ENCODE assay signal across 8 mouse cellular contexts in the genomic region with DNA sequence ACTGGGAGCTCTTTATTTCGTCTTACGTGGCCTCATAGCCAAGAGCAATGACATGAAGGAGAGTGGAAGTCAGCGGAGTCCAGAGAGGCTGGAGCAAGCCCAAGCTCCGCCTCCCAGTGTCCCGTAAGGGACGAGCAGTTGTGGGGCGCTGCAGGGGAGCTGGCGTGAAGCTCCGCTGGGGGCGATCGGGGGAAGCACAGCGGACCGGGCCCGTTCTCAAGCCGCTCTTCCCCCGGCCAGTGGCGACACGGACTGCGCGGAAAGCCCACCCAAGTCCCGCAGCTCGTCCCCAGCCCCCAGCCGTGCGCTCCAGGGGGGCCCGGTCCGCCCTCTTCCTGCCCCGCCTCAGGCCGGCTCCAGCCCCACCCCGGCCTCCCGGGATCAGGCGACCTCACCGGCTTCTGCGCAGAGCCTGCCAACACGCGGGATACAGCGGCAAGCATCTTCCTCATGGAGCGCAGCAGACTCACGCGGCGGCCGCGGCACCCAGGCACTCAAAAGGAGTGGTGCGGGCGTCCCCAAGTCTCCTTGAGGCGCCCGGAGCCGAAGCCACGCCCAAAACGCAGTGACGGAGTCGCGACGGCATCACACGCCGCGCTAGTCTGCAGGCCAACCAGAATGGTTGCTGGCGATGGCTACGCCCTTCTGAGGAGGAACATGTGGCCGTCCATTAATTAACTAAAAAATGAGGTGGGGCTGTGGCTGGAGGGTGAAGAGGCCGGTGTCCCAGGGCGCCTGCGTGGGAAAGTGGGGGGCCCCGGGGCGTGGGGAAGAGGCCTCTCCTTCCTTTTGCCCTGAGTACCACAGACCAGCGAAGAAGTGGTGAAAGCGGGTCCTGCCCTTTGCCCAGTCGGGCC. TPM values are rescaled to one million over a fixed set of nuclear protein-coding genes. Genes with fewer than 3 reads are reported as not detected.
DNase-seq lines count a peak whose midpoint lies in the region; ATAC-seq lines count a peak whose summit lies in the region.

TSS of gene Pdha1 (minus strand) at position 553 of the 857 bp plus-strand sequence.

- WGBS in embryonic facial prominence, embryonic 14.5 days = 25% methylated on average over 23 of the region's 67 CpGs
- WGBS in kidney, embryonic 14.5 days = 25% methylated on average over 50 of the region's 67 CpGs
- WGBS in limb, embryonic 15.5 days = 24% methylated on average over 62 of the region's 67 CpGs

- H3K9ac ChIP-seq in embryonic facial prominence, embryonic 14.5 days (ENCODE audit: low read depth, low read length) = peak within 1 kb of the TSS; percentile 82
- peak within 1 kb of the TSS; percentile 70 for H3K9ac ChIP-seq in kidney, embryonic 14.5 days (ENCODE audit: low read depth, low read length)
- H3K9ac ChIP-seq in limb, embryonic 15.5 days = peak within 1 kb of the TSS; percentile 57

- H3K9me3 ChIP-seq in embryonic facial prominence, embryonic 14.5 days (ENCODE audit: control insufficient read depth, low read length) = no peaks in the 10 kb centered on the region
- no peaks in the 10 kb centered on the region for H3K9me3 ChIP-seq in kidney, embryonic 14.5 days (ENCODE audit: control insufficient read depth, low read length)
- H3K9me3 ChIP-seq in limb, embryonic 15.5 days = no peaks in the 10 kb centered on the region

- peak; percentile 98 for ATAC-seq in embryonic facial prominence, embryonic 14.5 days (ENCODE audit: low read depth)
- peak; percentile 97 for ATAC-seq in kidney, embryonic 14.5 days (ENCODE audit: low FRiP score, low TSS enrichment)
- ATAC-seq in limb, embryonic 15.5 days (ENCODE audit: insufficient number of reproducible peaks, low FRiP score, low TSS enrichment, low read depth) = peak; percentile 94

- DNase-seq in 3T3-L1 (ENCODE audit: low read depth, low spot score) = peak; percentile 88
- peak; percentile 33 to 65 for DNase-seq in adrenal gland, postnatal 4 days (ENCODE audit: low spot score in 2 of 2)
- DNase-seq in embryonic facial prominence, embryonic 14.5 days (ENCODE audit: low spot score) = peak; percentile 95
- peak; percentile 84 for DNase-seq in heart, adult 8-10 months (ENCODE audit: low spot score)
- DNase-seq in monocyte, adult 2 months (ENCODE audit: low read depth in 1 of 2, low spot score in 2 of 2) = peak; percentile 66 to 78
- peak; percentile 85 to 88 for DNase-seq in spleen, postnatal 36 days (ENCODE audit: low spot score in 2 of 2)

- 0 out of 2 replicates have a peak, but pooled peaks cover 4% of the 10 kb centered on the region for H3K27me3 ChIP-seq in embryonic facial prominence, embryonic 14.5 days (replicated peaks; ENCODE audit: control insufficient read depth, insufficient read depth, low read length)
- H3K27me3 ChIP-seq in kidney, embryonic 14.5 days (ENCODE audit: control insufficient read depth, insufficient read depth, low read length) = no peaks in the 10 kb centered on the region
- 0 out of 2 replicates have a peak, but pooled peaks cover 8% of the 10 kb centered on the region for H3K27me3 ChIP-seq in limb, embryonic 15.5 days

- peaks cover 4% of the 10 kb centered on the region; the same call in 1 of the 2 replicates for H3K4me1 ChIP-seq in embryonic facial prominence, embryonic 14.5 days (ENCODE audit: control insufficient read depth, insufficient read depth, low read length)
- no peaks in the 10 kb centered on the region for H3K4me1 ChIP-seq in kidney, embryonic 14.5 days (ENCODE audit: control insufficient read depth, insufficient read depth, low read length)
- no peaks in the 10 kb centered on the region for H3K4me1 ChIP-seq in limb, embryonic 15.5 days

- H3K36me3 ChIP-seq in embryonic facial prominence, embryonic 14.5 days (ENCODE audit: control insufficient read depth, insufficient read depth, low read length) = no peaks in the 10 kb centered on the region
- H3K36me3 ChIP-seq in kidney, embryonic 14.5 days (ENCODE audit: control insufficient read depth, insufficient read depth, low read length) = no peaks in the 10 kb centered on the region
- no peaks in the 10 kb centered on the region for H3K36me3 ChIP-seq in limb, embryonic 15.5 days

- H3K27ac ChIP-seq in embryonic facial prominence, embryonic 14.5 days (replicated peaks; ENCODE audit: low read depth, low read length) = peak within 1 kb of the TSS; percentile 94
- H3K27ac ChIP-seq in kidney, embryonic 14.5 days (ENCODE audit: low read depth, low read length) = peak within 1 kb of the TSS; percentile 93
- H3K27ac ChIP-seq in limb, embryonic 15.5 days = peak within 1 kb of the TSS; percentile 95

- peak within 1 kb of the TSS; percentile 60 for H3K4me3 ChIP-seq in embryonic facial prominence, embryonic 14.5 days (ENCODE audit: low read depth, low read length)
- peak within 1 kb of the TSS; percentile 62 for H3K4me3 ChIP-seq in kidney, embryonic 14.5 days (ENCODE audit: low read length)
- peak within 1 kb of the TSS; percentile 59 for H3K4me3 ChIP-seq in limb, embryonic 15.5 days

- H3K4me2 ChIP-seq in embryonic facial prominence, embryonic 14.5 days (ENCODE audit: low read depth, low read length) = peak within 1 kb of the TSS; percentile 67
- peak within 1 kb of the TSS; percentile 55 for H3K4me2 ChIP-seq in kidney, embryonic 14.5 days (replicated peaks; ENCODE audit: low read depth, low read length)
- peak within 1 kb of the TSS; percentile 52 for H3K4me2 ChIP-seq in limb, embryonic 15.5 days

RNA-seq across cellular contexts. Expression of gene Pdha1, which starts in this region (rescaled TPM):
- total RNA-seq in adrenal gland, postnatal 4 days (2021) = 100 to 1,000 TPM; 162 to 198 TPM
- polyA plus RNA-seq in embryonic facial prominence, embryonic 14.5 days (2014; fragmentation: Nextera tagmentation; extraction: Ambion mirVana) = 133 and 136 TPM in 2 replicates
- 1,000 to 10,000 TPM; 1,099 to 1,158 (median 1,154) TPM for total RNA-seq in heart, adult 8-10 months (2022)
- polyA plus RNA-seq in kidney, embryonic 14.5 days (2014; fragmentation: Nextera tagmentation; extraction: Ambion mirVana) = 79.9 and 115 TPM in 2 replicates
- polyA plus RNA-seq in limb, embryonic 15.5 days (2015; fragmentation: Nextera tagmentation; extraction: Ambion mirVana) = 118 and 131 TPM in 2 replicates

Comparison
In these comparisons a context has a peak if more than half of its experiments do, and no peak if none do; other contexts are left out.
1. Peak in every context shown above with its lines: DNase-seq, ATAC-seq, H3K4me3 ChIP-seq and H3K27ac ChIP-seq.
2. RNA of gene Pdha1 (total RNA-seq): 1,099 to 1,158 TPM in heart, adult 8-10 months; 162 to 198 TPM in adrenal gland, postnatal 4 days; every median in the first group is over 4 times any median in the second.